Mouse (Mus musculus) forelimb bud, embryonic 11.5 days (tissue): ENCODE results near the gene Zic1.

Experiments
- DNase-seq: peaks from one replicate; pipeline ENCODE4 v3.0.0-alpha.2; 2012; ENCODE audit warnings: low read depth, low spot score

Zic1 gene

DNA sequence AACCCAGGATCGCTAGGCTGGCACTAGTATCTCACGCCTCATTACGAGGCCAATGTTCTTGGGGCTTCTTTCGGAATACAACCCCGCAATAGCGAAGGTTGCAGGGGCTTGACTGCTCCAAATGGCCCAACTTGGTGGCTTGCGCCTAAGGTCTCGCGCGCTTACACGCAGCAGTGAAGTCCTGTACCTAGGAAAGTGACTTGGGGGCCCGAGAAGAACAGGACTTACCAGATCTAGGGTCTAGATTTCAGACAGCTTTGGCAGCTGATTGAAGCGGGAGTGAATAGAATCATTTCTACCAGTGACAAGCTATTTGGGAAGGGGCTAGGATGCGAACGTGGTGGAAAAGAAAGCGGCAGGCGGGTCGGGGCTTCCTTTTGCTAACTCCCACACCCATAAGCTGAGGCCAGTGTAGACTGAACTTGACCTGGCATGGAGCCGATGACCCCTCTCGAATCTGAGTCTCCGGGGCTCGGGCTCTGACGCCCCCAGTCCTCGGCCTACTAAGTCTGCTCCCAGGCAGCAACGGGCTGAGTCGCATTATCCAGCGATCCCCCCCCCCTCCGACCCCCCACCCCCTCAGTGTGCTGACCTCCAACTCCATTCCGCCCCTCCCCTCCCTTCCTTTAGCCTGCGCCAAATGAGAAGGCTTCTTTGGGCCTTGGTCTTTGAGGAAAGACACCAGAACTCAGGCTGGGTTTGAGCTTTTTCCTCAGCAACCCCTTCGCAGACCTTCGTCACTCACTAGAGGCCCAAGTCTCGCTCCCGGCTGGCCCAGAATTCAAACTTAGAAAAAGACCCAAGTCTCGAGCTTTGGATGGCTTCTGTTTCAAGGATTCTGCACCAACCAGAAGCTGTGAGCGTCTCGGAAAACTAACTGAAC is 11.8 kb downstream of the Zic1 start:
- DNase-seq = no peak

GRCm38 (mm10) chr9:91352786-91353185 is 12.8 kb downstream of the Zic1 start:
- DNase-seq = no peak

- DNase-seq = no peak
Observed at GRCm38 (mm10) chr9:91351961-91352411, 13.6 kb downstream of the Zic1 start.

DNA sequence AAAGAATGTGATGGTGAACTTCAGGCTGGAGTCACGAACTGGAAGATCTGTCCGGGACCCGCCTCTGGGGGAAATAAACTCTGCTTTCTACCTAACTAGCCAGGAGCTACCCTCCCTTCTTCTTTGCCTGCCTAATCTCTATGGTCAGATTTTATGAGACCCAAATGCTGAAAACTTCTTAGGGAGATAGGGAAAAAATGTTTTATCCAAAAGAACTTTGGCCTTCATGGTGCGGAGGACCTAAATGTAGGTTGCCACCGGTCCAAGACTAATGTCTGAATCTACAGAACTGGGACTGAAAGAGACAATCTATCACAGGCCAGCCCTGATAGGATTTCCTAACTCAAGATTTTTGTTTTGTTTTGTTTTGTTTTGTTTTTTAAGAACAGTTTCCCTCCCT is 14.2 kb downstream of the Zic1 start:
- DNase-seq = no peak

GRCm38 (mm10) chr9:91350861-91351291 is 14.7 kb downstream of the Zic1 start:
- no peak for DNase-seq

DNA sequence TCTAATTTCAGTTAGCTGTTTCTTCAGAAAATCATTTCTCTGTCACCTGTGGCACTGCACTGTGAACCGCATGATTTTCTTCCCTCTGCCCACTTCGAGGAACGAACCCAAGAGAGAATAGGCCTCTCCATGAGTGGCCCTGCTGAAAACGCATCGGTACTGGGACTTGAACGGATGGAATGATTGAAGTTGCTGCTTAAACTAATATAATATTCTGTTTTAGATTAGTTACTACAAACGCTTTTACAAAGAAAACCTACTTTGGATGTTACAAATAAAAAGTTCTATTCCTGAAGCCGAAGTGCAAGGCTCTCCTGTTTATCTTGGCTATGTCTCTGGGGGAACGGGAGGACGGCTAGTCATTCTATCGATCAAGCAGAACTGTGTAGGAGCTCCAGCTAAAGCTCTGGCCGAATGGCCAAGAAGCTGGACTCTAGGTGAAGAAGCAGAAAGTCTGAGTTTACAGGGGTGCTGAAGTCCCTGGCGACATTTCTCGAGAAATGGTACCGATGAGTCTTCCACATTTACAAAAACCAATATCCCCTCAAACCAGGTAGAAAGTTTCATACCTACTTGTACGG is 15.3 kb downstream of the Zic1 start:
- DNase-seq = no peak

- DNase-seq = no peak
Observed at GRCm38 (mm10) chr9:91348746-91349145, 16.9 kb downstream of the Zic1 start.

DNA sequence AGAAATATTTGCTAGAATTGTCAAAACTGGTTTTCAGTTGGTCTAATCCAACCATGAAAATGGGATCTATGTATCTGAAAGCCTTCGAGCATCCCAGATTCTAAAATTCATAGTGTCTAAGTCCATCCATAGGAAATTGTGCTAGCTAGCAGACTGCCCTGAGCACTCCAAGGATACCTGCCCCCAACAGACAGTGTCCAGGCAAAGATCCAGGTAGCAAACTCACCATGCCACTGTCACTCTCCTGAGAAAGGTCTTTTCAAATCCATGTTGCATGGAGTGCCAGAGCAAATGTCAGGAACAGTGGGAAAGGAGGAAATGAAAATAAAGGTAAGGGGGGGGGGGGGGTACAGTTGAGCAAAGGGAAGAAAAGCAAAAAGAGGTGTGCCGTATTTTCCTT is 18.0 kb downstream of the Zic1 start:
- DNase-seq = no peak
